ENCODE assay signal across 9 mouse cellular contexts in the genomic region with DNA sequence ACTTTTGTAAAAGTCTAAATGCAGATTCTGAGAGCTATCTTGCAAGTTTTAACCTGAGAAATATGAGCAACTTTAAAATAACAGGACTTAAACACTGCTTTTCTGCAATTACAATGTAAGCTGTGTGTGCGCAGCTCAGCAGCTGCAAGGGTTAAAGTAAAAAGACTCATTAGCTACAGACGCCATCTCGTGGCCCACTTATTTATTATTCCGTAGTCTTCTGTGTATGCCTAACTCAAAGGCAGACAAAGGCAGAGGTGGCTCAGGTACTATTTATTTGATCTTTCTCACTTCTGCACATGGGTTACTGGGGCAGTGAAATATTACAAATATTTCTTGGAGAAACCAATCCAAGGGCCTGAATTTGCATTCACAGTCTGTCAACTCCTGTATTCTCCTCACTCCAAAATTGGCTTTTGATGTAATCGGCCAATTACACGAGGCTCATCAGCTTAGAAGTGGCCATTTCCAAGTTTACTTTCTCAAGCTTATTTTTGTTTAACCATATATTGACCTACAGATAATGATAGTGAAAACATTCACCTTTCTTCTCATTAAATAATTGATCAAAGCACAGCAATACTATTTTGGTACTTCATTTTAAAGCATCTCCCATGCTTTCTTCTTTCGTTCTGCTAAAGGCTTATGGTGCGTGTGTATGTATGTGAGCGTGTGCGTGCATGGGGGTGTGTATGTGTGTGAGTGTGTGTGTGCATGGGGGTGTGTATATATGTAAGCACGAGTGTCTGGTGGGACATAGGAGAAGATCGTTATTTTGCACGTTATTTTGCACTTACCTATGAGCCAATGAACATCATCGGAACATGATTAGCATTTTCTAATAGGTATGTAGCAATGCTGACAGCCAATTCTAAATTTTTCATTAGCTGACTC.
DNase-seq lines count a peak whose midpoint lies in the region; ATAC-seq and TF ChIP-seq lines count a peak whose summit lies in the region.
"Had no signal": no experiment of that assay in that cellular context is flagged by ENCODE, and none has a peak within 500 bp of the region (broad histone marks: within the 10 kb centered on the region; RNA-seq: fewer than 3 reads in every experiment).

No protein-coding gene starts in this region.

- no peaks in the 10 kb centered on the region for H3K9me3 ChIP-seq in hindbrain, postnatal 0 days (ENCODE audit: low read length)
- H3K9me3 ChIP-seq: embryonic facial prominence, embryonic 12.5 days had no signal

- peak; percentile 86 for ATAC-seq in hindbrain, postnatal 0 days
- no peak for ATAC-seq in monocyte, adult 5-6 weeks (replicated peaks; ENCODE audit: insufficient number of reproducible peaks, low FRiP score, low TSS enrichment, poor library complexity, severe bottlenecking)

- TF ChIP-seq CTCF in hindbrain, postnatal 0 days (IDR thresholded peaks at IDR 0.05; ENCODE audit: low read depth), result peak; percentile 74

- no peak overlapping the region for H3K27ac ChIP-seq in hindbrain, postnatal 0 days
- H3K27ac ChIP-seq: embryonic facial prominence, embryonic 12.5 days had no signal

- no peaks in the 10 kb centered on the region for H3K4me1 ChIP-seq in hindbrain, postnatal 0 days (ENCODE audit: insufficient read depth, low read length)
- H3K4me1 ChIP-seq: embryonic facial prominence, embryonic 12.5 days had no signal

- H3K9ac ChIP-seq in hindbrain, postnatal 0 days (replicated peaks; ENCODE audit: low read length), result no peak overlapping the region
- H3K9ac ChIP-seq: embryonic facial prominence, embryonic 12.5 days had no signal

- no peaks in the 10 kb centered on the region for H3K36me3 ChIP-seq in hindbrain, postnatal 0 days (ENCODE audit: insufficient read depth, low read length)
- H3K36me3 ChIP-seq: embryonic facial prominence, embryonic 12.5 days had no signal

- peak; percentile 78 for DNase-seq in cerebellum, postnatal 14 days
- DNase-seq in cerebellum, adult 8-10 months, result no peak
- peak; percentile 70 for DNase-seq in embryo, embryonic 11 days
- DNase-seq in hindbrain, postnatal 0 days (ENCODE audit: low spot score), result peak; percentile 89
- peak; percentile 72 to 78 for DNase-seq in left cerebral cortex, postnatal 14 days (ENCODE audit: low spot score in 2 of 2)
- peak; percentile 11 for DNase-seq in retina, postnatal 7 days (ENCODE audit: low read depth, low spot score)
- no peak for DNase-seq in thymus, postnatal 14 days

- WGBS in hindbrain, postnatal 0 days, result 63% methylated on average over 14 of the region's 14 CpGs

- no peak overlapping the region for H3K4me3 ChIP-seq in hindbrain, postnatal 0 days (ENCODE audit: low read length)
- H3K4me3 ChIP-seq: embryonic facial prominence, embryonic 12.5 days had no signal

- intact Hi-C loops in left cerebral cortex, postnatal 14 days (cut with DNase I), result loop anchor here (5.0 kb wide), 2 partner anchors 72 to 887 kb away; no protein-coding TSS in a partner anchor

- no peak overlapping the region for H3K4me2 ChIP-seq in hindbrain, postnatal 0 days (ENCODE audit: low read depth, low read length)
- H3K4me2 ChIP-seq: embryonic facial prominence, embryonic 12.5 days had no signal

- no peaks in the 10 kb centered on the region for H3K27me3 ChIP-seq in hindbrain, postnatal 0 days (ENCODE audit: insufficient read depth, low read length)
- H3K27me3 ChIP-seq: embryonic facial prominence, embryonic 12.5 days had no signal

Comparison
In these comparisons a context has a peak if more than half of its experiments do, and no peak if none do; other contexts are left out.
1. DNase-seq: peak in cerebellum, postnatal 14 days (2 of 2), embryo, embryonic 11 days (single experiment), hindbrain, postnatal 0 days (single experiment), left cerebral cortex, postnatal 14 days (2 of 2) and retina, postnatal 7 days (single experiment); none in cerebellum, adult 8-10 months (single experiment) and thymus, postnatal 14 days (single experiment).